Mouse (Mus musculus) neural tube, embryonic 12.5 days (tissue): Measurements from ENCODE around the gene Fam118b. TPM values are rescaled to one million over a fixed set of nuclear protein-coding genes. Genes with fewer than 3 reads are reported as not detected.

ENCODE experiments used
- ATAC-seq: fragments of 200-750 bp; cut with Nextera tagmentation; 2 replicates; pipeline ENCODE4 v1.8.0; 2017; ENCODE audit warnings: low read depth, mild to moderate bottlenecking, moderate TSS enrichment, moderate library complexity; ENCODE audit not compliant: low FRiP score
- H3K27ac ChIP-seq: fragments of 300-500 bp; sonication (generic); 2 replicates; pipeline ENCODE4 v1.5.1; 2016
- H3K27me3 ChIP-seq: fragments of 300-500 bp; sonication (generic); replicated peaks from 2 replicates; pipeline ENCODE4 v1.6.1; 2016; ENCODE audit warnings: mild to moderate bottlenecking
- H3K36me3 ChIP-seq: fragments of 300-500 bp; sonication (generic); 2 replicates; pipeline ENCODE4 v1.6.1; 2016; ENCODE audit warnings: mild to moderate bottlenecking
- H3K4me1 ChIP-seq: fragments of 300-500 bp; sonication (generic); 2 replicates; pipeline ENCODE4 v1.6.1; 2016
- H3K4me2 ChIP-seq: fragments of 300-500 bp; sonication (generic); replicated peaks from 2 replicates; pipeline ENCODE4 v1.6.1; 2016; ENCODE audit warnings: mild to moderate bottlenecking
- H3K4me3 ChIP-seq: fragments of 300-500 bp; sonication (generic); 2 replicates; pipeline ENCODE4 v1.5.1; 2016
- H3K9ac ChIP-seq: fragments of 300-500 bp; sonication (generic); 2 replicates; pipeline ENCODE4 v1.6.1; 2016; ENCODE audit warnings: mild to moderate bottlenecking
- H3K9me3 ChIP-seq: fragments of 300-500 bp; sonication (generic); 2 replicates; pipeline ENCODE4 v1.6.1; 2016; ENCODE audit warnings: mild to moderate bottlenecking
- WGBS: fragments of 180-500 bp; shearing (Covaris S2); methylation state at CpG from one replicate; pipeline ENCODE4 v1.1.7; 2016; 5-methylcytosine and 5-hydroxymethylcytosine counted together
- polyA plus RNA-seq: library from polyadenylated mRNA; unstranded; fragments of >200 nt; fragmentation: Nextera tagmentation; extraction: Ambion mirVana; gene quantifications from 2 replicates; pipeline ENCODE4 v1.2.1, GENCODE M21; 2016

The Fam118b gene
- polyA plus RNA-seq, 1 experiment from 2014 or later = 68.3 TPM

DNA sequence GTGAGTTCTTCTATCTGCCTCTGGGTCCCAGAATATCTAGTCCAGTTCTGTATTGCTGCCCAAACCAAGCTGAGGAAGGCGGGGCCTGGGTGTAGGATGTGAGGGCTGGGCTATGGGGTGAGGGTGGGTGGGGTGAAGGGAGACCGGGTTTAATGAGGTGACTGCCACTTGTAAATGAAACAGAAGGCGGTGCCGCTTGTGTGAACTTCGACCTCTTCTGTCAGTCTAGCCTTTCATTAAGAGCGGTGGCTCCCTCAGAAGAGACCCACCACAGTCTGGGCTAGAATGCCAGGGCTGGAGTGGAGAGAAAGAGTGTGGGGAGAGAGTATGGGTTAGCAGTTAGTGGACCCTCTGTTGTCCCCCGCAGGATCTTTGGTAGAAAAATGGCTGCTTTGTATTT, 22.4 kb upstream of the Fam118b start:
- Histone ChIP-seq H3K4me2 (no peak overlapping the region), H3K27me3 (peaks cover 13% of the 10 kb centered on the region), H3K4me1 (no peaks in the 10 kb centered on the region), H3K9me3 (no peaks in the 10 kb centered on the region), H3K4me3 (no peak overlapping the region), H3K9ac (no peak overlapping the region), H3K36me3 (no peaks in the 10 kb centered on the region), H3K27ac (no peak overlapping the region)
- ATAC-seq = 0 out of 2 replicates have a peak, but pooled peaks have one; percentile 29
- 15% methylated on average over 7 of the region's 7 CpGs for WGBS

DNA sequence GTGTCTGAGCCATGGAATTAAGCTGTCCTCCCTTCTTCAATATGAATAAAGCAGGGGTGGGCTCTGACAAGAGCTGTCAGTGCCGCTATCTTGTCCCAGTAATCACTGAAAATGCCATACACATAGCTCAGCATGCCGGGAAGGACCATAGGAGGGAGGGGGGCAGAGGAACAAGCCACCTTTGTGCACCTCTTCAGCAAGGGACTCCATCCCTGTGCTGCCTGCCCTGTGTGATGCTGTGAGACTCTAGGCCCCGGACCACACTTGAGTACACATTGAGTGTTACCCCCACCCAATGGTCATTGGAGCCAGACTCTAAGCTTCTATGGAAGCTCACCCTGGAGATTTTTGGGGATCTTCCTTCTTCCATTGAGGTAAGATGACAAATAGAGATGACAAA, 18.7 kb upstream of the Fam118b start:
- no peak for ATAC-seq
- H3K27ac ChIP-seq = no peak overlapping the region
- H3K36me3 ChIP-seq = no peaks in the 10 kb centered on the region
- H3K9me3 ChIP-seq = no peaks in the 10 kb centered on the region
- H3K4me2 ChIP-seq = no peak overlapping the region
- H3K4me3 ChIP-seq = no peak overlapping the region
- no peak overlapping the region for H3K9ac ChIP-seq
- 0 out of 2 replicates have a peak, but pooled peaks cover 7% of the 10 kb centered on the region for H3K4me1 ChIP-seq
- H3K27me3 ChIP-seq = peaks cover 13% of the 10 kb centered on the region
- WGBS = 94% methylated on average over 3 of the region's 3 CpGs

DNA sequence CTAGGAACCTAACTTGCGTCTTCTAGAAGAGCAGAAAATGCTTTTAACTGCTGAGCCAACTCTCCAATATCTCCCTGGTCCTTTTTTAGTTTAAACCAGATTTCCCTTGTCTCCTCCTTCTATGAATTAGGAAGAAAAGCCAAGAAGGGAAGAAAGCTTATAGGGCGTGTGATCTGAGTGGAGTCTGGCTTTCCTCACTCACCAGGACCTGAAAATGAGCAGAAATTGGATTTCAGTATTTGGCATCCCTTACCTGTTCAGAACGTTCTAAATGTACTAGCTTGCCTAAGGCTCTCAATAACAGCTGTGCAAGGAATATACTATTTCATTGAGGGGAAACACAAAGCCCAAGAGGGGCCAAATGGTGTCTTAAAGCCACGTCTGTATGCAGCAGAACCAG, 16.7 kb upstream of the Fam118b start:
- Histone ChIP-seq H3K27ac (no peak overlapping the region), H3K4me3 (no peak overlapping the region), H3K27me3 (peaks cover 13% of the 10 kb centered on the region), H3K9ac (no peak overlapping the region), H3K4me2 (no peak overlapping the region), H3K4me1 (0 out of 2 replicates have a peak, but pooled peaks cover 7% of the 10 kb centered on the region), H3K9me3 (no peaks in the 10 kb centered on the region), H3K36me3 (no peaks in the 10 kb centered on the region)
- 88% methylated on average over 4 of the region's 4 CpGs for WGBS
- no peak for ATAC-seq

DNA sequence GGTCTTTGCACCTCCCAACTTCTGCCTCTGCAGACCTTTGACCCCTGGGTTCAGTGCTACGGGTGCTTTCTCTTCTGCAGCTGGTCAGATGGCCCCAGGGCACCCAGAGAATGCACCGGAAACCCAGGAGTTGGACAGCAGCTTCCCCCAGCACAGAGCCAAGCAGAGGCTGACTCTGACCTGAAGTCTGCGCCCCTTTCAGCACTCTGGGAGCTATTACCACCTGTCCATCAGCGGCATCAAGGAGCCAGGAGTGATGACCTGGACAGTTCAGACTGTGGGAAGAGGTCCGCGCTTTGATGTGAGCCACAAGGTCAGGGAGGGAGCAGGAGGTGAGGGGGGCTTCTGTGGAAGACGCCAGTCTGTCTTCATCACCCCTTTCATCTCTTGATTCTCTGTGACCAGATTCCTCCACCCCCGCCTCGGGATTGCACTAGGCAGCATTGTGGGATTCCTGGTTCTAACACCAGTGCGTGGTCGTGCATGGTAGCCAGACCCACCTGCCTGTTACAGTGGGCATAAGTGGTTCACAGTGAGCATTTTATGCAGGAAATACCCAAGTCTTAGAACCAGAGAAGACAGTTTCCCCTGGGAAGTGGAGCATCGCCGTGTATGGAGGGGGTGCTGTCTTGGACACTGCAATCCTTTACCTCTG, 15.9 kb upstream of the Fam118b start:
- H3K9me3 ChIP-seq = no peaks in the 10 kb centered on the region
- peaks cover 13% of the 10 kb centered on the region for H3K27me3 ChIP-seq
- no peak for ATAC-seq
- H3K4me2 ChIP-seq = no peak overlapping the region
- 59% methylated on average over 13 of the region's 13 CpGs for WGBS
- H3K36me3 ChIP-seq = no peaks in the 10 kb centered on the region
- no peak overlapping the region for H3K4me3 ChIP-seq
- 0 out of 2 replicates have a peak, but pooled peaks cover 7% of the 10 kb centered on the region for H3K4me1 ChIP-seq
- no peak overlapping the region for H3K27ac ChIP-seq
- no peak overlapping the region for H3K9ac ChIP-seq

DNA sequence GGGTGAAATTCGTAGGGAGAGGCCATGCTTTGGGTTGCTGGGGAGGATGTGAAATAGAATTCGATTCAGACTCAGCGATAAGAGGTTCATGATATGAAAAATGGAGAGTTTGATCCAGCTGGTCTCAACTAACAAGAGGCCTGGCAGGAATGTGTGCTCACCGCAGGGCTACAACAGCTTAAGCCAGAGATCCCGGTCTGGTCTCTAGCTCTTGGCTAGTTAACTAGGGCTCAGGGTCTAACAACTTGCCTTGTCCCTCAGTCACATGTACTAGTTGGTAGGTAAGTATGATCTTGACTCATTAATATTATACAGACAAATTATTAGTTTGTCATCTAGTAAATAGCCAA, 15.2 kb upstream of the Fam118b start:
- 62% methylated on average over 5 of the region's 5 CpGs for WGBS
- no peak overlapping the region for H3K4me3 ChIP-seq
- H3K27me3 ChIP-seq = peaks cover 11% of the 10 kb centered on the region
- 0 out of 2 replicates have a peak, but pooled peaks cover 7% of the 10 kb centered on the region for H3K4me1 ChIP-seq
- 0 out of 2 replicates have a peak, but pooled peaks have one; percentile 35 for ATAC-seq
- peaks cover 3% of the 10 kb centered on the region for H3K36me3 ChIP-seq
- H3K27ac ChIP-seq = no peak overlapping the region
- no peak overlapping the region for H3K9ac ChIP-seq
- no peaks in the 10 kb centered on the region for H3K9me3 ChIP-seq
- H3K4me2 ChIP-seq = no peak overlapping the region

DNA sequence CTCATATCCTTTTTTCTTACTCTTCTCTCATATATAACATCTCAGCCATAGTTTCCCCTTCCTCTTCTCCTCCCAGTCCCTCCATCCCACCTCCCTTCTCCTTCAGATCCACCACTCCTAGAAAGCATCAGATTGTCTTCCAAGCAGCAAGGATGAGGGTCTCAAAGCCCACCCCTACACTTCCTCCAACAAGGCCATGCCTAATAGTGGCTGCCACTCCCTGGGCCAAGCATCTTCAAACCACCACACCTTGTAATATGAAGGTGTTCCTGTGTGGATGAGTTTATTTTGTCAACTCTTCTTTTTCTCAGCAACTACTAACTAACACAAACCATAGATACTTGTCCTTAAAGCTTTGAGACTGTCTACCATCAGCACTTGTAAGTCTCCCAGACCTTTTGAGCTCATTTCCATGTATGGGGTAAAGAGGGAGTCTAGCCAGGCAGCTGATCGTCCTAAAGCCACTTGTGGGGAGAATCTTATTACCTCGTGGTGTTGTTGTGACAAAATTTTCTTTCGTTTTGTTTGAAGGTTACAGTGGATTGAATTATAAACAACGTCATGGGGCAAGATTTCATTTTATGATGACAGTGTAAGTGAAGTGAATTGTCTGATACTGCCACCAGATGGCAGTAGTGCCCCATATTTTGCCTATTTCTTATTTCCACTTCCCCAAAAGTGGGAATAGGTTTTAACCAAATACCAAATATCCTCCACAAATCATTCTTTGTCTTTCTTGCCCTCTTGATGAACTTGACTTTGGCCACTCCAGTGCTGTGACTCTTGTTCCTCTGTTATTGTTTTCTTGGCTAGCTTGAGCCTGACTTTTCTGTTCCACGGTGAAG, 14.6 kb upstream of the Fam118b start:
- no peak for ATAC-seq
- H3K4me2 ChIP-seq = no peak overlapping the region
- H3K4me3 ChIP-seq = no peak overlapping the region
- H3K9ac ChIP-seq = no peak overlapping the region
- 14% methylated on average over 5 of the region's 5 CpGs for WGBS
- H3K27me3 ChIP-seq = peaks cover 5% of the 10 kb centered on the region; the same call in 1 of the 2 replicates
- peaks cover 7% of the 10 kb centered on the region for H3K36me3 ChIP-seq
- no peak overlapping the region for H3K27ac ChIP-seq
- no peaks in the 10 kb centered on the region for H3K9me3 ChIP-seq
- 0 out of 2 replicates have a peak, but pooled peaks cover 7% of the 10 kb centered on the region for H3K4me1 ChIP-seq

DNA sequence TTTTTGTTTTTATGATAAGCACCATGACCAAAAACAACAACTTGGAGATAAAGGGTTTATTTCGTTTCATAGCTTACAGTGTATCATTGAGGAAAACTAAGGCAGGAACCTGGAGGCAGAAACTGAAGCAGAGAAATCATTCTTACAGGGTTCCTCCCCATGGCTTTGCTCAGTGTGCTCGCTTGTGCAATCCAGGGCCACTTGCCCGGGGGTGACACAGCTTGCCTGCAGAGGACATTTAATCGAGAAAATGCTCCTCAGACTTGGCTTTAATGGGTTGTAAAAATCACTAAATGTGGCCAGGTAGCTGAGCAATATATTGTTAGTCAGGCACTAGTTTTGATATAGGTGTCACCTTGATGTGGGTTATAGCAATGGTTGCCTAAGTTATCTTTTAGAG, 10.8 kb upstream of the Fam118b start:
- H3K4me1 ChIP-seq = 0 out of 2 replicates have a peak, but pooled peaks cover 7% of the 10 kb centered on the region
- no peaks in the 10 kb centered on the region for H3K9me3 ChIP-seq
- no peak overlapping the region for H3K9ac ChIP-seq
- 87% methylated on average over 4 of the region's 4 CpGs for WGBS
- H3K36me3 ChIP-seq = peaks cover 39% of the 10 kb centered on the region
- H3K27me3 ChIP-seq = no peaks in the 10 kb centered on the region
- H3K4me2 ChIP-seq = no peak overlapping the region
- no peak overlapping the region for H3K27ac ChIP-seq
- no peak for ATAC-seq
- no peak overlapping the region for H3K4me3 ChIP-seq

DNA sequence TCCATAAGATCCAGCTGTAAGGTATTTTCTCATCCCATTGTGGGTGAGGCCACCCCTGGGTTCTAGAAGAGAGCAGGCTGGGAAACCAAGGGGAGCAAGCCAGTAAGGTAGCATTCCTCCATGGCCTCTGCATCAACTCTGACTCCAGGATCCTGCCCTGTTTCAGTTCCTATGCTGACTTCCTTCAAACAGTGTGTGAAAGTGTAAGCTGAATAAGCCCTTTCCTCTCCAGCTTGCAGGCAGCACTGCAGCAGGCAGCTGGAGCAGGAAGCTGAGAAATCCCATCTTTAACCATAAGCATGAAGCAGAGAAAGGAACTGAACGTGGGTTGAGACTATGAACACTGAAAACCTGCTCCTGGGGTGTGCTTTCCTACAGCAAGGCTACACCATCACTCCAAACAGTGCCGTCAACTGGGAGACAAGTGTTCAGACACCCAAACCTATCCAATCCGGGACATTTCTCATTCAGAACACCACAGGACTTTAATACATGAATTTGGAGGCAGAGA, 10.3 kb upstream of the Fam118b start:
- ATAC-seq = no peak
- Histone ChIP-seq H3K27ac (no peak overlapping the region), H3K9ac (no peak overlapping the region), H3K4me1 (0 out of 2 replicates have a peak, but pooled peaks cover 4% of the 10 kb centered on the region), H3K4me3 (no peak overlapping the region), H3K9me3 (no peaks in the 10 kb centered on the region), H3K27me3 (no peaks in the 10 kb centered on the region), H3K36me3 (peaks cover 44% of the 10 kb centered on the region), H3K4me2 (no peak overlapping the region)
- 81% methylated on average over 3 of the region's 3 CpGs for WGBS

DNA sequence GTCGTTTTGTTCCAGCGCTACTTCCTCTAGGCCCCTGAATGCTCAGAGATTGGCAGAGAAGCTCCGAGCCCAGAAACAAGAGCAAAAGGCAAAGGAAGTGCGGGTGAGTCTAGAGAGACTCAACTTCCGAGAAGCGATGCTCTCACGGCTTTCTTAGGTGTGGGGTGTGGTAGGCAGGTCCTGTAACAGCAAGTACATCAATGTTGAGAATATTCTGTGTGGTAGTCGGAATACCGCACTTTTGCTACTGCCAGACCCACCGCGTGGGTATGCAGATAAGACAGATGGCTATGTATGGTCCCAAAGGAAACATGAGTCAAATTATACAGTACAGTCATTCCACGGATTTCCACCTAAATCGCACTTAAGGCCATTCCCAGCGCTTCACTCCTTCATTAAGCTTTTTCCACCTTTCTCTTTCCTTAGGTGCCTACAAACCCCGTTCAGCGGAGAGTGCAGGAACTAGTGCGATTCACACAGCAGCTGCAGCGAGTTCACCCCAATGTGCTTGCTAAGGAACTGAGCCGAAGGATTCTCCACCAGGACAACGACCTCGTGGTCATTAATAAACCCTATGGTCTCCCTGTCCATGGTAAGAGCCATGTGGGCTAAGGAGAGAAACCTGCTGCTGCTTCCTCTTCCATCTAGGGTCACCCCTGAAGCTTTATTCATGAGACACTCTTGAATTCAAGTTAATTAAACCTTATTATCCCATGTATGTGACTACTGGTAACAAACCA, 541 bp upstream of the Fam118b start:
- H3K9ac ChIP-seq = peak overlapping the region; percentile 69
- H3K9me3 ChIP-seq = no peaks in the 10 kb centered on the region
- WGBS = 2% methylated on average over 21 of the region's 21 CpGs
- H3K4me2 ChIP-seq = peak overlapping the region; percentile 72
- peak overlapping the region; percentile 74 for H3K4me3 ChIP-seq
- peaks cover 23% of the 10 kb centered on the region for H3K4me1 ChIP-seq
- no peaks in the 10 kb centered on the region for H3K27me3 ChIP-seq
- peaks cover 13% of the 10 kb centered on the region for H3K36me3 ChIP-seq
- no peak overlapping the region for H3K27ac ChIP-seq
- peak; percentile 55 for ATAC-seq

DNA sequence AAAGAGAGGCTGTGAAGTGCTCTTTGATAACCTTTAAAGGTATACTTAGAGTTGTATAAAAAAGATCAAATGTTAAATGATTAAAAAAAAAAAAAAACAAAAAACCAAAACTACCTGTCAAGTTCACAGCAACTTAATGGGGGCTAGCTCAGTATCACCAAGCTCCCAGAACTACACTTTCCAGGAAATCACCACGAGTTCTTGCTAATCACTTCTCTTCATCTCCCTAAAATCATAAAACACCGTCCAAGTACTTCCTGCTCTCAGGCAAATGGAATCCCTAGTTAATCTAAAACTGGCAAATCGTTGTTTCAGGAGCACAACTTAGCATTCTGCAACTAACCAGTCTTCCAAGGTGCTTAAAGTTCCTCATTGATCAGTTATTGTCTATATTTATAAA, 3.1 kb downstream of the Fam118b start:
- Histone ChIP-seq H3K36me3 (no peaks in the 10 kb centered on the region), H3K9ac (no peak overlapping the region), H3K27ac (no peak overlapping the region), H3K9me3 (no peaks in the 10 kb centered on the region), H3K4me3 (no peak overlapping the region), H3K4me1 (peaks cover 23% of the 10 kb centered on the region), H3K27me3 (no peaks in the 10 kb centered on the region), H3K4me2 (no peak overlapping the region)
- no peak for ATAC-seq
- WGBS = 89% methylated on average over 3 of the region's 3 CpGs

DNA sequence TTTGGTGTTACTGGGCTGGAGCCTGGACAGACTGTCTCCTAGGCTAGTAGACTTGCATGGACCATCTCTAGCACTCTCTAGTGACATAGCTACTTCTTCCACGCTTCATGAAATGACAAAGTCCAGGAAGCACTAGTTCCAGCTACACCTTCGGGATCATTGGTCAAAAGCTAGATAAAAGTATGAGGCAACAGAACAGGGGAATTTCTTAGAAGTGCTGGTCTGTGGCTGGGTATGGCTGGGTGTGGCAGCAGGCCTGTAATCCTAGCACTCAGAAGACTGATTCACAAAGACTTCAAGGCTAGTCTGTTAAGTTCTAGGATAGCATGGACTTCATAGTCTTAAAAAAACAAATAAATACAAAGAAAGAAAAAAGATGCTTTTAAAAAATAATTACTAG, 4.2 kb downstream of the Fam118b start:
- Histone ChIP-seq H3K4me2 (no peak overlapping the region), H3K27ac (no peak overlapping the region), H3K9me3 (no peaks in the 10 kb centered on the region), H3K27me3 (no peaks in the 10 kb centered on the region), H3K4me1 (peaks cover 18% of the 10 kb centered on the region), H3K9ac (no peak overlapping the region), H3K4me3 (no peak overlapping the region), H3K36me3 (peaks cover 4% of the 10 kb centered on the region; the same call in 1 of the 2 replicates)
- ATAC-seq = no peak
- WGBS = 93% methylated on average over 2 of the region's 2 CpGs

DNA sequence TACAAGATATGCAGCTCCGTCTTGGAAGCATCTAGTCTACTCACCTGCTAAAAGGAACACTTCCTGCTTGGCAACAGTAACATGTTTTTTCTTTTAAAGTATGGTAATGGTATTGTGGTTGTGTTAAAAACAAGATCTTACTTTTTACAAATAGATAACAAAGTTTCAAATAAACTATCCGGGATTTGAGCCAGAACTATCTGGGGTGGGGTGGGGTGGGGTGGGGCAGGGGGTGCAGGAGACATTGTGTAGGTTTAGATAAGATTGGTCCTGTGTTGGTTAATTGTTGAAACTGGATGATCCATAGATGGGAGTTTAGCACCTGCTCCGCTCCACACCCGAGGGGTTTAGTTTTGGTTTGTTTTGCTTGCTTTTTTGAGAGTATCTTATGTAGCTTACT, 5.2 kb downstream of the Fam118b start:
- no peaks in the 10 kb centered on the region for H3K27me3 ChIP-seq
- no peak for ATAC-seq
- H3K4me2 ChIP-seq = no peak overlapping the region

More for the DNA sequence above, 5.2 kb downstream of the Fam118b start:
- H3K4me1 ChIP-seq = peaks cover 14% of the 10 kb centered on the region
- H3K9me3 ChIP-seq = no peaks in the 10 kb centered on the region
- peaks cover 4% of the 10 kb centered on the region; the same call in 1 of the 2 replicates for H3K36me3 ChIP-seq
- WGBS = 92% methylated on average over 4 of the region's 4 CpGs
- no peak overlapping the region for H3K9ac ChIP-seq
- H3K27ac ChIP-seq = no peak overlapping the region
- H3K4me3 ChIP-seq = no peak overlapping the region
